Mouse (Mus musculus) mature B cell (primary cell): ENCODE data around the gene Cep164.
"Not testable (repeated sequence)": the region's sequence is repeated elsewhere in the genome, so short reads cannot be mapped to it uniquely, and the experiment has no call there.

Experiments used
- in situ Hi-C: fragments of 300-500 bp; cut with MboI; formaldehyde crosslinking; loops from 2 replicates; pipeline ENCODE4 v1.14.3; 2019

Cep164 gene

GRCm38 (mm10) chr9:45787547-45787946 is 40.9 kb downstream of the Cep164 start:
- in situ Hi-C loops, result no loop called here

- in situ Hi-C loops, result no loop called here
These were observed 41.4 kb downstream of the Cep164 start for GRCm38 (mm10) chr9:45787071-45787470.

- in situ Hi-C loops, result no loop called here
These were observed 45.0 kb downstream of the Cep164 start for GRCm38 (mm10) chr9:45783249-45784069.

GRCm38 (mm10) chr9:45779201-45779600 is 49.3 kb downstream of the Cep164 start:
- in situ Hi-C loops, result no loop called here

- in situ Hi-C loops, result not testable (repeated sequence)
These were observed 52.3 kb downstream of the Cep164 start for GRCm38 (mm10) chr9:45776176-45776575.

GRCm38 (mm10) chr9:45774088-45774487 is 54.4 kb downstream of the Cep164 start:
- in situ Hi-C loops, result no loop called here

- in situ Hi-C loops, result no loop called here
These were observed 58.9 kb downstream of the Cep164 start for GRCm38 (mm10) chr9:45769596-45769995.

GRCm38 (mm10) chr9:45768421-45768820 is 60.1 kb downstream of the Cep164 start:
- in situ Hi-C loops, result no loop called here

- in situ Hi-C loops, result no loop called here
These were observed 61.3 kb downstream of the Cep164 start for GRCm38 (mm10) chr9:45767155-45767554.

GRCm38 (mm10) chr9:45766195-45766594 is 62.3 kb downstream of the Cep164 start:
- in situ Hi-C loops, result no loop called here

- in situ Hi-C loops, result no loop called here
These were observed 73.9 kb downstream of the Cep164 start for GRCm38 (mm10) chr9:45754452-45755091.

GRCm38 (mm10) chr9:45749917-45750316 is 78.6 kb downstream of the Cep164 start:
- in situ Hi-C loops, result no loop called here

GRCm38 (mm10) chr9:45745451-45745850 is 83.0 kb downstream of the Cep164 start:
- in situ Hi-C loops, result no loop called here

GRCm38 (mm10) chr9:45740584-45740980 is 87.9 kb downstream of the Cep164 start:
- in situ Hi-C loops, result no loop called here

- in situ Hi-C loops, result no loop called here
These were observed 88.5 kb downstream of the Cep164 start for GRCm38 (mm10) chr9:45739702-45740583.

GRCm38 (mm10) chr9:45739001-45739701 is 89.3 kb downstream of the Cep164 start:
- in situ Hi-C loops, result no loop called here

- in situ Hi-C loops, result no loop called here
These were observed 95.2 kb downstream of the Cep164 start for GRCm38 (mm10) chr9:45733246-45733645.

- in situ Hi-C loops, result no loop called here
These were observed 96.6 kb downstream of the Cep164 start for GRCm38 (mm10) chr9:45731851-45732250.

- in situ Hi-C loops, result no loop called here
These were observed 108.5 kb downstream of the Cep164 start for GRCm38 (mm10) chr9:45719997-45720396.
